Mouse (Mus musculus): ENCODE results near the gene Als2. TPM values are rescaled to one million over a fixed set of nuclear protein-coding genes. Genes with fewer than 3 reads are reported as not detected.

The Als2 gene
- polyA plus RNA-seq, 1 experiment from 2014 or later, result 2.6 TPM

DNA sequence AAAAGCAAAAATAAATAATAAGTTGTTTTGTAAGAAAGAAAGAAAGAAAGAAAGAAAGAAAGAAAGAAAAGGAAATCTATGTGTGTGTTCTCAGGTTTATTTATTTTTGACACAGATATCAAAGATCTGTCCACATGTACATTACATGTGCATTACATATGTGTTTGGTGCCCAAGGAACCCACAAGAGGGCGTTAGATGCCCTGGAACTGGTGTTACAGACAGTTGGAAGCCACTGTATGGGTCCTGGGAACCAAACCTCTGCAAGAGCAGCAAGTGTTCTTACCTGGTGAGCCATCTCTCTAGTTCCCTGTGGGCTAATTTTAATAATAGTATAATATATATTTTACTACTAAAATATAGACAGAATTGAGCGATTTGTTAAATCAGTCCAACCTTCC is 6.7 kb upstream of the Als2 start:
- ATAC-seq, result no peak
- 50% methylated on average over 2 of the region's 2 CpGs for WGBS
- H3K9me3 ChIP-seq (ENCODE audit: control insufficient read depth), result no peaks in the 10 kb centered on the region
- H3K4me3 ChIP-seq (ENCODE audit: low read depth, low read length), result no peak overlapping the region
- no peaks in the 10 kb centered on the region for H3K4me1 ChIP-seq (replicated peaks; ENCODE audit: control insufficient read depth, insufficient read depth, low read length)
- TF ChIP-seq CTCF (IDR thresholded peaks at IDR 0.05; ENCODE audit: low read depth), result 0 out of 2 replicates have a peak, but pooled peaks have one; percentile 17
- no peak overlapping the region for H3K9ac ChIP-seq (ENCODE audit: low read depth, low read length)
- no peak overlapping the region for H3K4me2 ChIP-seq (replicated peaks; ENCODE audit: low read depth)
- no peaks in the 10 kb centered on the region for H3K36me3 ChIP-seq (ENCODE audit: control insufficient read depth, insufficient read depth)
- H3K27me3 ChIP-seq (replicated peaks; ENCODE audit: control insufficient read depth, insufficient read depth, low read length), result no peaks in the 10 kb centered on the region
- H3K27ac ChIP-seq (ENCODE audit: low read depth, low read length), result no peak overlapping the region

DNA sequence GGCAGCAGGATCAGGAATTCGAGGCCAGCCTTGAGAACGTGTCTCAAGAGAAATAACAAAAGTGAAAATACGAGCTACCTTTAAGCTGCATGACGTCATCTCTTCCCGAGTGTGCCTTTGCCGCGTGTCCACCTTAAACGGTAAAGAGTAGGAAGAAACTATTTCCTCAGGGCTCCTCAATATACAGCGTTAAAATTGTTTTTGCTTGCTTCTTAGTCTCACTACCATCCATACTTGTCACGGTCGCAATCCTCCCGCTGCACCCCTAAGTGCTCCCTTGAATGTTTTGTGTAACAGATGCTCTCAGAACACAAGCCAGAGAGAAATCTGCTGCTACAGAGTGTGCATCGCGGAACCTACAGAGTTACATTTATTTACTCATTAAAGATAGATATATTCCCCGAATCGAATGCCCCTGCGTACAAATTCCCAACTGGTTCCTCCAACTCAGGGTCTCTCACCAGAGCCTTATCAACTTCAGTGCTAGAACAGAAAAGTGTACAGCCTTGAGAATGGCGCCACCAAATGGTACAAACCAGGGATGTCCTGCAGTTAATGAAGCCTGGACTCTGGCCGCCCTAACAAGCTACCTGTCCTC is 682 bp upstream of the Als2 start:
- 1% methylated on average over 19 of the region's 19 CpGs for WGBS
- H3K27ac ChIP-seq (ENCODE audit: low read depth, low read length), result peak overlapping the region; percentile 51
- TF ChIP-seq CTCF (IDR thresholded peaks at IDR 0.05; ENCODE audit: low read depth), result peak; percentile 92
- H3K4me2 ChIP-seq (replicated peaks; ENCODE audit: low read depth), result peak overlapping the region; percentile 94
- peaks cover 2% of the 10 kb centered on the region; the same call in 1 of the 2 replicates for H3K4me1 ChIP-seq (replicated peaks; ENCODE audit: control insufficient read depth, insufficient read depth, low read length)
- ATAC-seq, result peak; percentile 64
- H3K36me3 ChIP-seq (ENCODE audit: control insufficient read depth, insufficient read depth), result no peaks in the 10 kb centered on the region
- H3K9ac ChIP-seq (ENCODE audit: low read depth, low read length), result peak overlapping the region; percentile 75
- no peaks in the 10 kb centered on the region for H3K27me3 ChIP-seq (replicated peaks; ENCODE audit: control insufficient read depth, insufficient read depth, low read length)
- peak overlapping the region; percentile 77 for H3K4me3 ChIP-seq (ENCODE audit: low read depth, low read length)
- H3K9me3 ChIP-seq (ENCODE audit: control insufficient read depth), result no peaks in the 10 kb centered on the region

DNA sequence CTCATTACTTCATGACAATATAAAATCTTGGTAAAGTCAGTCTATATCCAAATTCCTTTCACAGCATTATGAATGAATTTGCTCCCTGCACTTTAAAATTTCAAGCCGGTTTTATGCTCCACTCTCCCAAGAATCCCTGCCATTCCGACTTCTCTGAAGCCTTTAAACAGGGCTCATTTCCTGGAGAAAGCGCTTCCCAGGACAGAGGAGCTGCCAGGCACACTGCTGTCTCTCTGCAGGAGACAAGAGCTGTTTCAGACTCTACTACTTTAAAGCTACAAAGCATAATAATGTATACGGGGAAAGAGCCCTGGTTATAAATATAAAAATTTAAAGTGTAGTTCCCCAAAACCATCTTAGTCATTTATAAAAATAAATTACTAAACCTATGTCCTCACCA is 7.8 kb downstream of the Als2 start:
- WGBS, result 55% methylated on average over 4 of the region's 4 CpGs
- H3K9me3 ChIP-seq (ENCODE audit: control insufficient read depth), result no peaks in the 10 kb centered on the region
- H3K27me3 ChIP-seq (replicated peaks; ENCODE audit: control insufficient read depth, insufficient read depth, low read length), result no peaks in the 10 kb centered on the region
- no peak for TF ChIP-seq CTCF (IDR thresholded peaks at IDR 0.05; ENCODE audit: low read depth)
- no peak overlapping the region for H3K4me2 ChIP-seq (replicated peaks; ENCODE audit: low read depth)
- no peak overlapping the region for H3K27ac ChIP-seq (ENCODE audit: low read depth, low read length)
- H3K9ac ChIP-seq (ENCODE audit: low read depth, low read length), result no peak overlapping the region
- H3K4me1 ChIP-seq (replicated peaks; ENCODE audit: control insufficient read depth, insufficient read depth, low read length), result no peaks in the 10 kb centered on the region; the same call in 1 of the 2 replicates
- no peak overlapping the region for H3K4me3 ChIP-seq (ENCODE audit: low read depth, low read length)
- H3K36me3 ChIP-seq (ENCODE audit: control insufficient read depth, insufficient read depth), result 0 out of 2 replicates have a peak, but pooled peaks cover 2% of the 10 kb centered on the region
- no peak for ATAC-seq

DNA sequence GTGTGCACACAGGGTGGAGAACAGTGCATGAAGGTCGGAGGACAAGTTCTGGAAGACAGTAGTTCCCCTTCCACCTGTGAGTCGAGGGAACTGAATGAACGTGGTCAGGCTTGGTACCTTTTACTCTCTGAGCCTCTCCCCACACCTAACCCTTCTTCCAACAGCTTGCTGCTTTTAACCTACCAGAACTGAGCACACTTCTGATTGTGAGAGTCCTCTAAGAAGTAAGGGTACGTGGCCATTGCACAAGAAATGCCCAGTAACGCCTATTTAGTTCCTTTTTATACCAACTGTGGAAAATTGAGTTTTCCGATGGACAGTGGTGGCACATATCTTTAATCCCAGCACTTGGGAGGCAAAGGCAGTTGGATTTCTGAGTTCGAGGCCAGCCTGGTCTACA is 8.5 kb downstream of the Als2 start:
- no peak for ATAC-seq
- H3K9ac ChIP-seq (ENCODE audit: low read depth, low read length), result no peak overlapping the region
- no peak overlapping the region for H3K27ac ChIP-seq (ENCODE audit: low read depth, low read length)
- no peaks in the 10 kb centered on the region for H3K27me3 ChIP-seq (replicated peaks; ENCODE audit: control insufficient read depth, insufficient read depth, low read length)
- H3K36me3 ChIP-seq (ENCODE audit: control insufficient read depth, insufficient read depth), result 0 out of 2 replicates have a peak, but pooled peaks cover 2% of the 10 kb centered on the region
- no peaks in the 10 kb centered on the region for H3K9me3 ChIP-seq (ENCODE audit: control insufficient read depth)
- no peak for TF ChIP-seq CTCF (IDR thresholded peaks at IDR 0.05; ENCODE audit: low read depth)
- no peak overlapping the region for H3K4me2 ChIP-seq (replicated peaks; ENCODE audit: low read depth)
- WGBS, result 78% methylated on average over 7 of the region's 7 CpGs
- H3K4me1 ChIP-seq (replicated peaks; ENCODE audit: control insufficient read depth, insufficient read depth, low read length), result no peaks in the 10 kb centered on the region; the same call in 1 of the 2 replicates
- no peak overlapping the region for H3K4me3 ChIP-seq (ENCODE audit: low read depth, low read length)

DNA sequence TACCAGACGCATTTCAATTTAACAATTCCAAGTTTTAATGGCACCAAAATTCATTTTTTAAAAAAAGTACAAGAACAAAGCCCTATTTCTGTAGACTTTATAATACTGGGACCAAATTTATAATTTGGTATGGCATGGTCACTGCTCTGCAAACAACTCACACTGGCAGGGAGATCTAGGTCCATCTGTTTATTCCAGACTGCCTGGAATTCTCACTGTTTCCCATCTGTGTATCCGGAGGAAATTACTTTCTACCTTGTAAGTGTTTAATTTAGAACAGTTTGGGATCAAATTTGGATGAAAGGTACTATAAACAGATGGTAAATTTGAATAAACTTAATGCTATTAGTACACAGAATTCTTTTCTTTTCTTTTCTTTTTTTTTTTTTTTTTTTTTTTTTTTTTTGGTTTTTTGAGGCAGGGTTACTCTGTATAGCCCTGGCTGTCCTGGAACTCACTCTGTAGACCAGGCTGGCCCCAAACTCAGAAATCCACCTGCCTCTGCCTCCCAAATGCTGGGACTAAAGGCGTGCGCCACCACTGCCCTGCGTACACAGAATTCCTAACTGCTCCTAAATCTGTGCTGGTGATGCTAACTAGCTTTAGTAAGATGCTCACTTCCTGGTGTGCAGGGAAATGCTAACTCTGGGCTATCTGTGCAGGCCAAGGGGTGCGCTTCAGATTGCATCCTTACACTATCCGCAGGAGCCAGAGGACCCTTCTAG is 14.8 kb downstream of the Als2 start:
- ATAC-seq, result no peak
- Histone ChIP-seq H3K27ac (ENCODE audit: low read depth, low read length) (no peak overlapping the region), H3K4me1 (replicated peaks; ENCODE audit: control insufficient read depth, insufficient read depth, low read length) (no peaks in the 10 kb centered on the region), H3K4me3 (ENCODE audit: low read depth, low read length) (no peak overlapping the region), H3K36me3 (ENCODE audit: control insufficient read depth, insufficient read depth) (no peaks in the 10 kb centered on the region), H3K9ac (ENCODE audit: low read depth, low read length) (no peak overlapping the region), H3K9me3 (ENCODE audit: control insufficient read depth) (no peaks in the 10 kb centered on the region), H3K27me3 (replicated peaks; ENCODE audit: control insufficient read depth, insufficient read depth, low read length) (no peaks in the 10 kb centered on the region), H3K4me2 (replicated peaks; ENCODE audit: low read depth) (no peak overlapping the region)
- no peak for TF ChIP-seq CTCF (IDR thresholded peaks at IDR 0.05; ENCODE audit: low read depth)
- WGBS, result 86% methylated on average over 7 of the region's 7 CpGs

DNA sequence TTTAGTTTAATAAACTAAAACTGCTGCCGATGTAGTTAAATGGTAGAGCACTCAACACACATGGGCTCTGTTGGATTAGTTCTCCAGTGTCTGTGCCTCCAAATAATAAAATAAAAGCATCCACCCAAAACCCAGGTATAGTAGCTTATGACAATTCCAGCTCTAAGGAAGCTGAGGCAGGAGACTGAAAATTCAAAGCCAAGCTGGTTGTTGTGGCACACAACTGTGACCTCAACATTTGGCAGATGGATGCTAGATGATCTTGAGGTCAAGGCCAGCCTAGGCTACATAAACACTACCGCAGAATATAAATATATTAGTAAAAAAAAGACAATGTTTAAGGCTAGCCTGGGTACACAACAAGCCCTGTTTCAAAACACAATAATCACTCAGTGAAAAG is 15.4 kb downstream of the Als2 start:
- Histone ChIP-seq H3K4me3 (ENCODE audit: low read depth, low read length) (no peak overlapping the region), H3K4me2 (replicated peaks; ENCODE audit: low read depth) (no peak overlapping the region), H3K27ac (ENCODE audit: low read depth, low read length) (no peak overlapping the region), H3K36me3 (ENCODE audit: control insufficient read depth, insufficient read depth) (no peaks in the 10 kb centered on the region; the same call in 1 of the 2 replicates), H3K9ac (ENCODE audit: low read depth, low read length) (no peak overlapping the region), H3K27me3 (replicated peaks; ENCODE audit: control insufficient read depth, insufficient read depth, low read length) (no peaks in the 10 kb centered on the region), H3K4me1 (replicated peaks; ENCODE audit: control insufficient read depth, insufficient read depth, low read length) (no peaks in the 10 kb centered on the region), H3K9me3 (ENCODE audit: control insufficient read depth) (no peaks in the 10 kb centered on the region)
- TF ChIP-seq CTCF (IDR thresholded peaks at IDR 0.05; ENCODE audit: low read depth), result no peak
- ATAC-seq, result no peak
- 84% methylated on average over 2 of the region's 2 CpGs for WGBS

All from intestine, postnatal 0 days (tissue).